Mouse (Mus musculus) lung, adult 18-20 months (tissue): ENCODE results near the gene Col11a2.
"Not testable (repeated sequence)": the region's sequence is repeated elsewhere in the genome, so short reads cannot be mapped to it uniquely, and the experiment has no call there.

ENCODE experiments used
- DNase-seq, 2 experiments: peaks; one replicate each; pipeline ENCODE4 v3.0.0; 2022; ENCODE audit warnings: mixed read lengths in 2 of 2

The Col11a2 gene

DNA sequence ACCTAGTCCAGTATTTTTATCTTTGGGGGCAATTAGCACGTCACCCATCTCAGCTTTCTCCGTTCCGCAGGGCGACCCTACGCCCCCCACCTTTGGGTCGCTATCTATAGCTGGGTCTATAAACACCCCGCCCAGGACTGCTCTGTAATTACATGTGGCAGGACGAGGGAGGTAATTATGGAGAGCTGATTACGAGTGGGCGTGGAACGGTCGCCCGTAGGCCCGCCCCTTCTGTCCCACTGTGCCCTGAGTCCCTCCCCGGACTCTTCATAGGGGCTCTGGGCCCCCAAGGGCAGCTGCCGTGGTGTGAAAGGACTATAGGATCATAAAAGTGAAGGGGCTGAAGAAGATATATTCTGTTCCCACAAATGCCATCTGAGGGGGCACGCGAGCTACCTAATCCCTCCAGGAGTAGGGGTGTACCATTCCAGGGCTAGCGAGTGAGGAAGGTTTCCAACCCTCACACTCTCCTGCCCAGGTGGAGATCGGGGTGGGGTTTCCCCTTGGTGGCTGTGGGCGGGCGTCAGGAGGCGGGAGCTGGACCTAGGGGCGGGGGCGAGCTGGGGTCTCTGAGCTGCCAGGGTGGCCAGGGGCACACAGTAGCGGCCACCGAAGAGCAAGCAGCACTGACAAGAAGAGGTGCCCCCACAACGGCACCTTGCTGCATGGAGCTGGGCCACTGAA is at the start of gene Col11a2:
Gene Col11a2, plus strand, starts transcription at position 560 of the 684 bp plus-strand sequence.
- DNase-seq: no peak

GRCm38 (mm10) chr17:33991788-33992664 is 47.2 kb upstream of the Col11a2 start:
- peak in 1 of 2 experiments; percentile 60 for DNase-seq

- no peak for DNase-seq
Measured at GRCm38 (mm10) chr17:33994959-33995358, 44.3 kb upstream of the Col11a2 start.

DNA sequence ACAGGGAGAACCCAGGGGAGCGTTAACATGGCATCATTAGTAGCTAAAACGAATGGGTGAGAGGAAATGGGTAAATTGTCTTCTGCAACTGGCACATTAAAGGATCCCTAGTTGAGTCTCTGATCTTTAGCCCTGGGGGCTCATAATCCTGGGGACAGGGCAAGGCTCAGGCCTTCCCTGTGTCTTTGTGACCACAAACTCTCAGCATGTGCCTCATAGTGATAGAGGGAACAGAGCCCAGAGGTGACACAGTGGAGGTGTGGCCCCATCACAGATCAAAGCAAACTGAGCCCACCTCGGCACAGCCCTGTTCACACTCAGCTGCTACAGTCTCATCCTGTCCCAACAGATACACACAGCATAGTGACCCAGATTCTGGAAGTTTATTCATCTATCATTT is 43.6 kb upstream of the Col11a2 start:
- no peak for DNase-seq

GRCm38 (mm10) chr17:33997025-33997424 is 42.2 kb upstream of the Col11a2 start:
- not testable (repeated sequence) for DNase-seq

DNA sequence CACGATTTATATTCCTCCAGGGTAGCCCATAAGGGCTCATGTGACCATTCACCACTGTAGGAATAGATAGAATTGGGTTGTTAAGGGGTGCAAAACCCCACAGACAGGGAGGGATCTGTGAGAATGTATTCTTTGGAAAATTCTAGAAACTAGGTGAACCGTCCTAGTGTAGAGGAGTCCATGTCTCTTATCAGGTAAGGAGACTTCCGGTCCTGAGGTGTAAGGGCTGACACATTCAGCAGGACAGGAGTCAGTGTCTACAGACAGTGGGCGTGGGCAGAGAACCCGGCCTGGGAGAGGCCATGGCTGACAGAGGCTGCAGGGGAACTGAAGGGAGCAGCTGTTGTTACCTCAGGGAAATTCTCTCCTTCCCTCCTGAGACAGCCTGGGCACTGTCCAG is 40.5 kb upstream of the Col11a2 start:
- DNase-seq: not testable (repeated sequence)

DNA sequence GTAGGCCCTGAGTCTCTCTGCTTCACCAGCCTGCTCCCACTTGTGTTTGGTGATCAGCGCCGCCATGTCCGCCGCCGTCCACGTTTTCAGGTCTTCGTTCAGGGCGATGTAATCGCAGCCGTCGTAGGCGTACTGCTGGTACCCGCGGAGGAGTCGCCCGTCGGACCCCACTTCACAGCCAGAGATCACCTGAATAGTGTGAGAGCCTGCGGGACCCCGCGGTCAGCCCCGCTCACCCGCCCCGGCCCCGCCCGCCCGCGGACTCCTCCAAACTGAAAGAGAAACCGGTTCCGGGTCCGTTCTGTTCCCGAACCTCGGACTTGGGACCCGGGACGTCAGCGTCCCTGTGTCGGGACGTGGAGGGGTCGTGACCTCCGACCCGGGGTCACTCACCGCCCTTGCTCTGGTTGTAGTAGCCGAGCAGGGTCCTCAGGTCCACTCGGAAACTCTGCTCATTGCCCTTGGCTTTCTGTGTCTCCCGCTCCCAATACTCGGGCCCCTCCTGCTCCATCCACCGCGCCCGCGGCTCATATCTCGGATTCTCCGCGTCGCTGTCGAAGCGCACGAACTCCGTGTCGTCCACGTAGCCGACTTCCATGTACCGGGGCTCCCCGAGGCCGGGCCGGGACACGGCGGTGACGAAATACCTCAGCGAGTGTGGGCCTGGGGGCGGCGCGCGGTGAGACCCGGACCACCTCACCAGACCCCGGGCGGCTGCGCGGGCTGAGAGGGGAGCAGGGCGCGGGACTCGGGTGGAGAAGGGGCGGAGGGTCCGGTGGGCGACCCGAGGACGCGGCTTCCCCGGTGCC is 39.7 kb upstream of the Col11a2 start:
- DNase-seq: peak; percentile 44 to 61

DNA sequence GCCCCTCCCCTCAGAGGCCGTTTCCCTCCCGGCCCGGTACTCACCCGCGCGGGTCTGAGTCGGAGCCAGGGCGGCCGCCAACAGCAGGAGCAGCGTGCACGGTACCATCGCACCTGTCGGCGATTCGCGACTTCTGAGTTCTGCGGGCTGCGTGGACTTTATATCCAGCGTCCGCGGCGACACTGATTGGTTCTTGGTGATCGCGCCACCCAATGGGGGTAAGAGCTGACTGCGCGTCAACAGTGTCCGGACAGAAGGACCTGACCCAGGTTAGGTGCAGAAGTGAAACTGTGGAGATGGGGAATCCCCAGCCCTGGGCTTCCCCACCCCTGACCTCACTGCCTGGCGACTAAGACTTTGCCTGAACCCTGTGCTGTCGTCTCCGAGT is 39.1 kb upstream of the Col11a2 start, which contains the start of gene H2-K1:
Gene H2-K1, minus strand, starts transcription at position 198 of the 388 bp plus-strand sequence.
- peak; percentile 98 for DNase-seq

- DNase-seq: not testable (repeated sequence)
Measured at GRCm38 (mm10) chr17:34000796-34001195, 38.4 kb upstream of the Col11a2 start.

DNA sequence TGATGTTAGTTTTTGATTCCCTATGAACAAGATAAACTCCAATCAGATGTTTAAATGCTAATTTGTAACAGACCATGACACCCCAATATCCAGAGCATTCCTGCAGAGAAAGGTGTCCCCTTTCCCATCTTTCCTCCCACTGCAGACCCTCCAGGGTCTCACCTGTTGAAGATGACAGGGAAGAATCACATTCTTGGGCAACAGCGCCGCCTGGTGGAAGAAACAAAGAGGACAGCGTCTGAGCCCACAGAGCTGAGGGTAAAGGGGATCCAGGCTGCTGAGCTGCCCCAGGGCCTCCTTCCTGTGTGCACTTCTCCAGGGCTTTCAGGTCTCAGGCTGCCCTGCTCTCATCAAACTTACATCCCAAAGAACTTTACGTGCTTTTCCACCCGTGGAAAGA is 35.8 kb upstream of the Col11a2 start:
- DNase-seq: no peak

GRCm38 (mm10) chr17:34006570-34006969 is 32.7 kb upstream of the Col11a2 start:
- no peak for DNase-seq

GRCm38 (mm10) chr17:34010156-34010555 is 29.1 kb upstream of the Col11a2 start:
- no peak for DNase-seq

DNA sequence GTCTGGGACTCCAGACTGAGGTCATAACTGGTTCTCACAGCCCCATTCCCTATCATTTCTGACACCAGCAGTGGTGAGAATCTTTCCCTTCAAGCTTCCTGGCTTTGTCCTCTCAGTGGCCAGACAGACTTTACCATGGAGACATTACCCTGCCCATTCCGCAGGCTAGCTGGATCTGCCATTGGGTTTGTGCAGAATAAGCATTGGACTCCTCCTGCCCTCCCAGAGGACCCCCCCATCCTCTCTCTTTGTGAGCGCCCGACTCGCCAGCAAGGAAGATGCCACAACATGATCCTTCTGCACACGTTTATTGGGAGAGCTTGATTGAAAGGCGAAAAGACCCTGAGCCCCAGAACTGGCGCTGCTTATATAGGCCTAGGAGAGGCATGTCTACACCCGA is 25.8 kb upstream of the Col11a2 start:
- no peak for DNase-seq

GRCm38 (mm10) chr17:34021539-34022413 is 17.5 kb upstream of the Col11a2 start:
- no peak for DNase-seq

- DNase-seq: no peak
Measured at GRCm38 (mm10) chr17:34022414-34022783, 16.8 kb upstream of the Col11a2 start.

DNA sequence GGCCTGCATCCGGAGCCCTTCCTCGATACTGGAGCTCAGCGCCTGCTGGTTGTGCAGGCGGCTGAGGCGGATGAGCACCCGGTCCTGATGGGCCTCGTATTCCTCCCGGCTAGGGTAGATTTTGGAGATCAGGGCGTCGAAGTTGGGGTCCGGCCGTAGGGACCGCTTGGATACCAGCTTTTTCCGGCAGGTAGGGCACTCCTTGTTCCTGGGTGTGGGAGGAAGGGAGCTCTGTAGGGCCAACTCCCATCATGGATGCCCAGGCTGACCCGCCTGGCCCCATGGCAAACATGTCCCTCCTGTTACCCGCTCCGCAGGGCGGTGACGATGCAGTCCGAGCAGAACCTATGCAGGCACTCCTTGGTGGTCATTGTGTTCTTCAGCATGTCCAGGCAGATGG is 16.2 kb upstream of the Col11a2 start:
- DNase-seq: no peak

DNA sequence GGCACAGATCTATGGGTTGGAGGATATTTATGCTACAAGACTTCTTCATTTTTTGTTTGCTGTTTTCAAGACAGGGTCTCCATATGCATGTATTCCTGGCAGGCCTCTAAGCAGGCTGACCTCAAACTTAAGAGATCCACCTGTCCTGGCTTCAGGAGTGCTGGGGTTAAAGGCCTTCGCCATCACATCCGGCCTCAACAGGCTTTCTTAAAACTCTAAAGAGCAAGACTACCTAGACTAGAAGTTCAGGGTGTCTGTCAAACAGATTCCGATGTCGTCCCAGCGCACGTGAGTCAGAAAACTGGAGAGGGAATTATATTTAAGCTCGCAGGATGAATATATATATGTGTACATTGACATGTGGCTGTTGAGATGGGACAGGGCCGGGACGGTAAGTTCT is 15.6 kb upstream of the Col11a2 start:
- DNase-seq: no peak

- peak; percentile 82 to 87 for DNase-seq
Measured at GRCm38 (mm10) chr17:34024317-34024821, 14.9 kb upstream of the Col11a2 start, which contains the start of gene Ring1. TSS of gene Ring1 (minus strand) at chr17:34024680.

DNA sequence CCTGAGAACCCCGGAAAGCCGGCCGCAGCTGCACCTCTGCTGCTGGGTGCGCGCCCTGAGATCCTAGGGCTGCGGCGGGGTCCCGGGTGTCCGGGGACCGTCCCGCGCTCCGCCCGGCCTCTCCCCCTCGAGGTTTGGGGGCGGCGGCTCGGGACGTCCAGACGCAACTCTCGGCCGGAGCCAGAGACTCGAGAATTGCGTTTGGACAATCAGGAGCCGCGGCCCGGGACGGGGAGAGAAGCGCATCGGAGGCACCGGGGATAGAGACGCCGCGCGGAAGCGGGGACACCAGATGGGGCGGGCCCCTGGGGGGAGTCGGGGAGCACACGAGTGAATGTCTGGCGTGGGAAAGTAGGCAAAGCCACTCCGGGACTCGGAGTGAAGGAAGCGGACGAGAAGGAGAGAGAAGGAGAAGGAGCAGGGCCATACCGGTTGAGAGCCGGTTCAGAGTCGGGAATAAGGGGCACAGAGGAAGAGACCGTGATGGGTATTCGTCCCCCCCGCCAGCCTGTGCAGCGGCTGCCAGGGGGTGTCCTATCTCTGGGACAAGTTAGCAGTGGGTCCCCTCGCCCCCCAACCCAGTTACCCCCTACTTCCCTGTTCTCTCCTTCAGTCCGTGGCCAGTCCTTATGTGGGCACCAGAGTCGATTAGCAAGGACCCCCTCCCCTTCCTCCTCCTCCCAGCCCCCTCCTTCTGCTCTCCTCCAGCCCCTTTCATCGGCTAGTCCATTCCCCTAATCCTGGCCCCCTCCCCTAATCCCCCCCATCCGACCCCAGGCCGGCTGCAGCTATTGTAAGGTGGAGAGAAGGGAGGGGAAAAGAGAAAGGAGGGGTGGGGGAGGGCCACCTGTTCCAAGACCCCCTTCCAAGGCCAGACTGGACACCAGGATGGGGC is 14.1 kb upstream of the Col11a2 start:
- DNase-seq: no peak

GRCm38 (mm10) chr17:34025756-34026151 is 13.5 kb upstream of the Col11a2 start:
- DNase-seq: no peak

DNA sequence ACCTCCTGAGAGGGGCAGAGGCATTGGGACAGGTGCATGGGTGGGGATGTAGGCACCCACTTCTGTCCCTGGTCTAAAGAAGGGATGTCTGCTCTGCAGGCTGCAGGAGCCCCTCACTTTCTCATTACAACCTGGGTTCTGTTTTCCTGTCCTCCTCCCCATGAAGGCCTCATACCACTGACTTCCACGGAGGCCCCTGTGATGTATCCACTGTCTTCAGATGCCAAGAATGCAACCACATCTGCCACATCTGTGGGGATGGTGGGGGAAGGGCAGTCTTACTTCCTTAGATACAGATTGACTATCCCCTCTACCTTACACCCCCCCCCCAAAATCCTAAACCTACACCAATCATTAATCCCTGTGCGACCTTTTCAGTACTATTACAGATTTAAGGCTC is 13.0 kb upstream of the Col11a2 start:
- no peak for DNase-seq
